Mouse (Mus musculus) heart, adult 2 months (tissue): ENCODE data around the gene Ddn.

Experiments used
- CTCF ChIP-seq: fragments of 200-600 bp; IDR thresholded peaks from 2 replicates; pipeline ENCODE4 v1.8.1; 2022; ENCODE audit warnings: antibody characterized with exemption, mild to moderate bottlenecking, moderate library complexity
- POLR2A ChIP-seq: fragments of 200-500 bp; IDR thresholded peaks from 2 replicates; pipeline ENCODE4 v1.6.1; 2011; ENCODE audit warnings: mild to moderate bottlenecking, low read depth, low read length, control low read depth; ENCODE audit not compliant: insufficient read depth

- TF ChIP-seq CTCF (no peak), POLR2A (no peak)
Measured at GRCm38 (mm10) chr15:98843595-98844223, 34.4 kb upstream of the Ddn start.
